Mouse (Mus musculus) kidney, adult 2 months (tissue): ENCODE data around the gene Gm4491.

Source experiments
- CTCF ChIP-seq: fragments of 200-500 bp; conservative IDR thresholded peaks from 2 replicates; pipeline ENCODE4 v1.5.1; 2011; ENCODE audit warnings: low read depth, mild to moderate bottlenecking, control low read depth, low read length, moderate library complexity, mixed read lengths; ENCODE audit not compliant: insufficient read depth, insufficient read length
- POLR2A ChIP-seq: fragments of 200-500 bp; IDR thresholded peaks from one replicate; pipeline ENCODE4 v1.6.1; 2011; ENCODE audit warnings: low read depth, low read length, control low read depth

DNA sequence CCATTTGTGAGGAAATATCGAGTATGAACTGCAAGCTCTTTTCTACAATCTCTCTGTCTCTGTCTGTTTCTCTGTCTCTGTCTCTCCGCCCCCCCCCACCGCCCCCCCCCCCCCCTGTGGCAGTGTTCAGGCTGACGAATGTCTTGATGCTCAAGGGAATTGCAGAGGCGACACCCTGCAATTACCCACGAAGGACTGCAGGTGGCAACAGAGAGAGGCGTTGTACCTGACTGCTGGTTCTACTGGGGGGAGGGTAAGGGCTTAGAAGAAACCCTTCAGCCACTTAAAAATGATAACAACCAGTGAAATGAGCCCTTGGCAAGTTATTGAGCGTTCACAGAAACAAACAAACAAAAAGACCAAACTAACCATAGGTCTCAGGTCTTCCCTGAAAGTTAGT is 22.7 kb downstream of the Gm4491 start:
- TF ChIP-seq CTCF (peak; percentile 82), POLR2A (no peak)
